Mouse (Mus musculus) erythroblast, embryonic 14.5 days (primary cell): Measurements from ENCODE around the gene Ncapd3.

Source experiments
- GATA1 ChIP-seq: IDR thresholded peaks from 2 replicates; pipeline ENCODE4 v1.6.1; 2012; ENCODE audit warnings: low read length, inconsistent platforms, mixed read lengths
- TAL1 ChIP-seq: IDR thresholded peaks from 3 replicates; pipeline ENCODE4 v1.6.1; 2012; ENCODE audit warnings: low read length, inconsistent platforms, mixed read lengths

DNA sequence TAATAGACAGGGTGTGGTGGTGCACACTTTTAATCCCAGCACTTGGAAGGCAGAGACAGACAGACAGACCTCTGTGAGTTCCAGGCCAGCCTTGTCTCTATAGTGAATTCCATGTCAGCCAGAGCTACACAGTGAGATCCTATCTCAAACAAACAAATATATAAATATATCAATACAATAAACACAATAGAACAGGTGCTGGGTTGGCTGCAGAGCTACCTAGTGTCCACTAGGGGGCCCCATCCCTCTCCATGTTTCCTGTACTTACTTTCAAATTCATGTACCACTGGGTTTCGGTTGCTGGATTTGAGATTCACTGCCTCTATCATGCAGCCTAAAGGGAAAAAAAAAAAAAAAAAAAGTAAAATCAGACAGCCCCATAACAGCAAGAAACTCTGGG is 76.1 kb downstream of the Ncapd3 start:
- TF ChIP-seq GATA1 (no peak), TAL1 (no peak)
